In genomic region chr17:25919786-25920642, GRCm38 (mm10) we compare ENCODE assay signal across 7 mouse cellular contexts. TPM values are rescaled to one million over a fixed set of nuclear protein-coding genes. Genes with fewer than 3 reads are reported as not detected.
A peak's percentile ranks its signal among the peaks of the same experiment; 100 is the strongest.
DNase-seq lines count a peak whose midpoint lies in the region; ATAC-seq lines count a peak whose summit lies in the region.

No protein-coding gene starts in this region.

- H3K27ac ChIP-seq in embryonic facial prominence, embryonic 12.5 days, result peak overlapping the region; percentile 86
- H3K27ac ChIP-seq in limb, embryonic 11.5 days (replicated peaks; ENCODE audit: low read depth, low read length), result peak overlapping the region; percentile 74; the same call in 1 of the 2 replicates
- H3K27ac ChIP-seq in midbrain, embryonic 14.5 days (replicated peaks; ENCODE audit: low read depth, low read length), result peak overlapping the region; percentile 87

- H3K4me3 ChIP-seq in embryonic facial prominence, embryonic 12.5 days, result peak overlapping the region; percentile 95
- peak overlapping the region; percentile 94 for H3K4me3 ChIP-seq in limb, embryonic 11.5 days (ENCODE audit: low read depth, low read length)
- H3K4me3 ChIP-seq in midbrain, embryonic 14.5 days (replicated peaks; ENCODE audit: low read depth, low read length), result peak overlapping the region; percentile 96

- H3K4me1 ChIP-seq in embryonic facial prominence, embryonic 12.5 days, result peaks cover 17% of the 10 kb centered on the region
- H3K4me1 ChIP-seq in limb, embryonic 11.5 days (ENCODE audit: control insufficient read depth, insufficient read depth, low read length), result peaks cover 5% of the 10 kb centered on the region
- peaks cover 12% of the 10 kb centered on the region for H3K4me1 ChIP-seq in midbrain, embryonic 14.5 days (ENCODE audit: control insufficient read depth, insufficient read depth, low read length)

- H3K9ac ChIP-seq in embryonic facial prominence, embryonic 12.5 days, result peak overlapping the region; percentile 71
- peak overlapping the region; percentile 78 for H3K9ac ChIP-seq in limb, embryonic 11.5 days (ENCODE audit: low read length)
- H3K9ac ChIP-seq in midbrain, embryonic 14.5 days (replicated peaks; ENCODE audit: low read length), result peak overlapping the region; percentile 63

- H3K9me3 ChIP-seq in embryonic facial prominence, embryonic 12.5 days, result no peaks in the 10 kb centered on the region
- no peaks in the 10 kb centered on the region for H3K9me3 ChIP-seq in limb, embryonic 11.5 days (ENCODE audit: control insufficient read depth, low read length)
- H3K9me3 ChIP-seq in midbrain, embryonic 14.5 days (ENCODE audit: control insufficient read depth, low read length), result no peaks in the 10 kb centered on the region

- H3K27me3 ChIP-seq in embryonic facial prominence, embryonic 12.5 days, result no peaks in the 10 kb centered on the region
- H3K27me3 ChIP-seq in limb, embryonic 11.5 days (ENCODE audit: control insufficient read depth, insufficient read depth, low read length), result no peaks in the 10 kb centered on the region
- H3K27me3 ChIP-seq in midbrain, embryonic 14.5 days (ENCODE audit: control insufficient read depth, insufficient read depth, low read length), result no peaks in the 10 kb centered on the region

- H3K4me2 ChIP-seq in embryonic facial prominence, embryonic 12.5 days (replicated peaks), result peak overlapping the region; percentile 80
- peak overlapping the region; percentile 95 for H3K4me2 ChIP-seq in limb, embryonic 11.5 days (ENCODE audit: low read depth, severe bottlenecking)
- H3K4me2 ChIP-seq in midbrain, embryonic 14.5 days (ENCODE audit: low read length), result peak overlapping the region; percentile 94

- no peaks in the 10 kb centered on the region for H3K36me3 ChIP-seq in embryonic facial prominence, embryonic 12.5 days
- no peaks in the 10 kb centered on the region for H3K36me3 ChIP-seq in limb, embryonic 11.5 days (ENCODE audit: control insufficient read depth, insufficient read depth, low read length)
- 0 out of 2 replicates have a peak, but pooled peaks cover 4% of the 10 kb centered on the region for H3K36me3 ChIP-seq in midbrain, embryonic 14.5 days (ENCODE audit: control insufficient read depth, insufficient read depth, low read length)

- under 1% methylated on average over 40 of the region's 40 CpGs for WGBS in embryonic facial prominence, embryonic 12.5 days
- WGBS in limb, embryonic 11.5 days, result under 1% methylated on average over 40 of the region's 40 CpGs
- 1% methylated on average over 40 of the region's 40 CpGs for WGBS in midbrain, embryonic 14.5 days

- peak; percentile 100 for DNase-seq in adrenal gland, postnatal 25 days
- peak; percentile 100 for DNase-seq in heart, adult 11 months
- DNase-seq in kidney, adult 18-20 months, result peak; percentile 100
- peak; percentile 99 for DNase-seq in limb, embryonic 11.5 days (ENCODE audit: low spot score)
- DNase-seq in midbrain, embryonic 14.5 days, result peak; percentile 99
- DNase-seq in spleen, adult 18-20 months, result peak; percentile 99 to 100

- ATAC-seq in embryonic facial prominence, embryonic 12.5 days (ENCODE audit: insufficient number of reproducible peaks, insufficient read depth, low FRiP score, low TSS enrichment), result peak; percentile 99
- peak; percentile 99 for ATAC-seq in limb, embryonic 11.5 days (ENCODE audit: insufficient number of reproducible peaks, low FRiP score, low TSS enrichment, low read depth)
- ATAC-seq in midbrain, embryonic 14.5 days (ENCODE audit: low FRiP score, low TSS enrichment), result peak; percentile 98

RNA-seq across cellular contexts. Expression of gene Rab40c, which starts 0.5 kb away (rescaled TPM):
- 33.0 and 36.9 TPM in 2 replicates for total RNA-seq in adrenal gland, postnatal 25 days (2021)
- 37.4 and 40.9 TPM in 2 replicates for polyA plus RNA-seq in embryonic facial prominence, embryonic 12.5 days (2016; fragmentation: Nextera tagmentation; extraction: Ambion mirVana)
- polyA plus RNA-seq in limb, embryonic 11.5 days (2014; fragmentation: Nextera tagmentation; extraction: Ambion mirVana), result 19.2 and 19.7 TPM in 2 replicates
- polyA plus RNA-seq in midbrain, embryonic 14.5 days (2014; fragmentation: Nextera tagmentation; extraction: Ambion mirVana), result 29.4 and 46.9 TPM in 2 replicates

RNA-seq across cellular contexts. Expression of gene Pigq, which starts 24.7 kb away (rescaled TPM):
- 110 and 113 TPM in 2 replicates for total RNA-seq in adrenal gland, postnatal 25 days (2021)
- 49.9 and 51.7 TPM in 2 replicates for polyA plus RNA-seq in embryonic facial prominence, embryonic 12.5 days (2016; fragmentation: Nextera tagmentation; extraction: Ambion mirVana)
- polyA plus RNA-seq in limb, embryonic 11.5 days (2014; fragmentation: Nextera tagmentation; extraction: Ambion mirVana), result 50.9 and 52.8 TPM in 2 replicates
- polyA plus RNA-seq in midbrain, embryonic 14.5 days (2014; fragmentation: Nextera tagmentation; extraction: Ambion mirVana), result 53.6 and 57.9 TPM in 2 replicates

RNA-seq across cellular contexts. Expression of gene Nhlrc4, which starts 24.7 kb away (rescaled TPM):
- not detected in 2 replicates for total RNA-seq in adrenal gland, postnatal 25 days (2021)
- polyA plus RNA-seq in embryonic facial prominence, embryonic 12.5 days (2016; fragmentation: Nextera tagmentation; extraction: Ambion mirVana), result 0.14 and 0.69 TPM in 2 replicates
- polyA plus RNA-seq in limb, embryonic 11.5 days (2014; fragmentation: Nextera tagmentation; extraction: Ambion mirVana), result 0.27 TPM in 1 of 2 replicates, not detected in the other
- 0.16 and 0.32 TPM in 2 replicates for polyA plus RNA-seq in midbrain, embryonic 14.5 days (2014; fragmentation: Nextera tagmentation; extraction: Ambion mirVana)

RNA-seq across cellular contexts. Expression of gene A930017K11Rik, which starts 32.4 kb away (rescaled TPM):
- not detected in 2 replicates for total RNA-seq in adrenal gland, postnatal 25 days (2021)
- 0.14 and 0.20 TPM in 2 replicates for polyA plus RNA-seq in embryonic facial prominence, embryonic 12.5 days (2016; fragmentation: Nextera tagmentation; extraction: Ambion mirVana)
- polyA plus RNA-seq in limb, embryonic 11.5 days (2014; fragmentation: Nextera tagmentation; extraction: Ambion mirVana), result 0.18 and 0.33 TPM in 2 replicates
- 3.3 and 5.2 TPM in 2 replicates for polyA plus RNA-seq in midbrain, embryonic 14.5 days (2014; fragmentation: Nextera tagmentation; extraction: Ambion mirVana)

RNA-seq across cellular contexts. Expression of gene Wfikkn1, which starts 39.4 kb away (rescaled TPM):
- 2.7 and 3.3 TPM in 2 replicates for total RNA-seq in adrenal gland, postnatal 25 days (2021)
- 0.45 and 0.62 TPM in 2 replicates for polyA plus RNA-seq in embryonic facial prominence, embryonic 12.5 days (2016; fragmentation: Nextera tagmentation; extraction: Ambion mirVana)
- polyA plus RNA-seq in limb, embryonic 11.5 days (2014; fragmentation: Nextera tagmentation; extraction: Ambion mirVana), result 0.68 and 0.75 TPM in 2 replicates
- 0.61 and 0.70 TPM in 2 replicates for polyA plus RNA-seq in midbrain, embryonic 14.5 days (2014; fragmentation: Nextera tagmentation; extraction: Ambion mirVana)

Comparison
In these comparisons a context has a peak if more than half of its experiments do, and no peak if none do; other contexts are left out.
1. Peak in every context shown above with its lines: DNase-seq, ATAC-seq, H3K4me3 ChIP-seq and H3K27ac ChIP-seq.